Mouse (Mus musculus) CH12.LX (cell line): ENCODE measurements around the gene Bysl. TPM values are rescaled to one million over a fixed set of nuclear protein-coding genes. Genes with fewer than 3 reads are reported as not detected.
A peak's percentile ranks its signal among the peaks of the same experiment; 100 is the strongest.

Experiments
- DNase-seq: peaks from one replicate; pipeline ENCODE4 v3.0.0-alpha.2; 2013; ENCODE audit errors: extremely low read depth
- H3K27ac ChIP-seq: 2 replicates; pipeline ENCODE4 v1.5.1; 2012; ENCODE audit warnings: low read depth, mild to moderate bottlenecking, control low read depth, moderate library complexity; ENCODE audit not compliant: insufficient read depth
- H3K27me3 ChIP-seq: replicated peaks from 2 replicates; pipeline ENCODE3; 2012; ENCODE audit warnings: inconsistent platforms
- H3K36me3 ChIP-seq, 2 experiments: replicated peaks in 1 of 2; 2 replicates each; pipeline versions ENCODE3 to v1.6.1; 2012; ENCODE audit warnings: inconsistent platforms in 1 of 2, low read length in 1 of 2, mild to moderate bottlenecking in 1 of 2, mixed read lengths in 1 of 2, moderate library complexity in 1 of 2; ENCODE audit not compliant: control insufficient read depth in 1 of 2, insufficient read depth in 1 of 2
- H3K4me1 ChIP-seq, 2 experiments: 2 replicates each; pipeline ENCODE4 v1.6.1; 2012; ENCODE audit warnings: inconsistent platforms in 1 of 2, moderate library complexity in 1 of 2; ENCODE audit not compliant: insufficient read depth in 2 of 2, control insufficient read depth in 1 of 2
- H3K4me2 ChIP-seq: 2 replicates; pipeline ENCODE4 v1.6.1; 2012; ENCODE audit warnings: low read depth, mild to moderate bottlenecking, control low read depth; ENCODE audit not compliant: poor library complexity, insufficient read depth, severe bottlenecking
- H3K4me3 ChIP-seq, 3 experiments: fragments of 150-350 bp in 1 of 3; sonication (generic) in 1 of 3; replicated peaks in 1 of 3; 2 replicates each; pipeline versions ENCODE3 to v1.5.1; 2011 to 2012; ENCODE audit warnings: low read depth in 2 of 3, low read length in 2 of 3, mild to moderate bottlenecking in 2 of 3, moderate library complexity in 2 of 3, control low read depth in 1 of 3, improper control_type of control experiment in 1 of 3, inconsistent platforms in 1 of 3, mixed read lengths in 1 of 3; ENCODE audit not compliant: poor library complexity in 1 of 3
- H3K79me2 ChIP-seq: replicated peaks from 2 replicates; pipeline ENCODE4 v1.6.1; 2012; ENCODE audit warnings: mild to moderate bottlenecking, moderate library complexity; ENCODE audit not compliant: control insufficient read depth, poor library complexity, insufficient read depth, severe bottlenecking; ENCODE audit errors: extremely low read depth
- H3K9ac ChIP-seq: 2 replicates; pipeline ENCODE4 v1.6.1; 2012; ENCODE audit warnings: low read depth, mild to moderate bottlenecking, control low read depth, moderate library complexity; ENCODE audit not compliant: insufficient read depth
- H3K9me3 ChIP-seq: replicated peaks from 2 replicates; pipeline ENCODE3; 2012; ENCODE audit warnings: low read length, inconsistent platforms, mixed read lengths
- BHLHE40 ChIP-seq: IDR thresholded peaks from 2 replicates; pipeline ENCODE4 v1.6.1; 2011; ENCODE audit warnings: mild to moderate bottlenecking, low read depth, low read length, improper control_type of control experiment
- CHD1 ChIP-seq: IDR thresholded peaks from 2 replicates; pipeline ENCODE4 v1.6.1; 2012; ENCODE audit warnings: low read depth, low read length, improper control_type of control experiment, inconsistent platforms
- CHD2 ChIP-seq: IDR thresholded peaks from 2 replicates; pipeline ENCODE4 v1.6.1; 2011; ENCODE audit warnings: low read length, improper control_type of control experiment
- CTCF ChIP-seq, 2 experiments: IDR thresholded peaks in 1 of 2; conservative IDR thresholded peaks in 1 of 2; 2 replicates each; pipeline ENCODE4 v1.5.1; 2011 to 2012; ENCODE audit warnings: low read depth in 2 of 2, low read length in 2 of 2, improper control_type of control experiment in 1 of 2, inconsistent platforms in 1 of 2, mild to moderate bottlenecking in 1 of 2, moderate library complexity in 1 of 2
- E2F4 ChIP-seq: IDR thresholded peaks from 2 replicates; pipeline ENCODE4 v1.6.1; 2011; ENCODE audit warnings: low read depth, low read length, improper control_type of control experiment; ENCODE audit not compliant: insufficient replicate concordance
- ELF1 ChIP-seq: IDR thresholded peaks from 2 replicates; pipeline ENCODE4 v1.6.1; 2014; ENCODE audit warnings: low read depth, mild to moderate bottlenecking, inconsistent platforms, low read length, improper control_type of control experiment
- EP300 ChIP-seq: IDR thresholded peaks from 2 replicates; pipeline ENCODE4 v1.6.1; 2011; ENCODE audit warnings: low read length, improper control_type of control experiment
- ETS1 ChIP-seq: conservative IDR thresholded peaks from 2 replicates; pipeline ENCODE4 v1.6.1; 2012; ENCODE audit warnings: low read depth, mild to moderate bottlenecking, inconsistent platforms, low read length, improper control_type of control experiment, moderate library complexity
- GABPA ChIP-seq: IDR thresholded peaks from 2 replicates; pipeline ENCODE4 v1.6.1; 2012; ENCODE audit warnings: low read depth, low read length, improper control_type of control experiment, inconsistent platforms; ENCODE audit not compliant: insufficient replicate concordance
- HCFC1 ChIP-seq: IDR thresholded peaks from 2 replicates; pipeline ENCODE4 v1.6.1; 2012; ENCODE audit warnings: low read depth, mild to moderate bottlenecking, inconsistent platforms, low read length, improper control_type of control experiment
- IRF4 ChIP-seq: IDR thresholded peaks from 2 replicates; pipeline ENCODE4 v1.6.1; 2014; ENCODE audit warnings: low read depth, mild to moderate bottlenecking, inconsistent platforms, low read length, improper control_type of control experiment
- JUN ChIP-seq: IDR thresholded peaks from 2 replicates; pipeline ENCODE4 v1.6.1; 2011; ENCODE audit warnings: low read depth, mild to moderate bottlenecking, low read length, improper control_type of control experiment, moderate library complexity; ENCODE audit not compliant: insufficient read depth
- JUND ChIP-seq: conservative IDR thresholded peaks from 2 replicates; pipeline ENCODE4 v1.6.1; 2011; ENCODE audit warnings: low read depth, low read length, improper control_type of control experiment
- KAT2A ChIP-seq: IDR thresholded peaks from 2 replicates; pipeline ENCODE4 v1.6.1; 2012; ENCODE audit warnings: low read length, improper control_type of control experiment, inconsistent platforms; ENCODE audit not compliant: insufficient replicate concordance
- MAFK ChIP-seq: IDR thresholded peaks from 2 replicates; pipeline ENCODE4 v1.6.1; 2011; ENCODE audit warnings: low read length, improper control_type of control experiment; ENCODE audit not compliant: insufficient replicate concordance
- MAX ChIP-seq: IDR thresholded peaks from 2 replicates; pipeline ENCODE4 v1.6.1; 2011; ENCODE audit warnings: low read length, improper control_type of control experiment
- MAZ ChIP-seq: IDR thresholded peaks from 2 replicates; pipeline ENCODE4 v1.6.1; 2012; ENCODE audit warnings: low read depth, mild to moderate bottlenecking, inconsistent platforms, low read length, improper control_type of control experiment, moderate library complexity
- MEF2A ChIP-seq: IDR thresholded peaks from 2 replicates; pipeline ENCODE4 v1.6.1; 2014; ENCODE audit warnings: low read depth, mild to moderate bottlenecking, inconsistent platforms, low read length, improper control_type of control experiment, borderline replicate concordance
- MXI1 ChIP-seq: IDR thresholded peaks from 2 replicates; pipeline ENCODE4 v1.6.1; 2011; ENCODE audit warnings: mild to moderate bottlenecking, low read depth, low read length, improper control_type of control experiment
- MYC ChIP-seq: IDR thresholded peaks from 2 replicates; pipeline ENCODE4 v1.6.1; 2011; ENCODE audit warnings: low read depth, mild to moderate bottlenecking, improper control_type of control experiment, low read length
- NELFE ChIP-seq: IDR thresholded peaks from 2 replicates; pipeline ENCODE4 v1.6.1; 2011; ENCODE audit warnings: low read depth, low read length, improper control_type of control experiment
- NRF1 ChIP-seq: IDR thresholded peaks from 2 replicates; pipeline ENCODE4 v1.6.1; 2014; ENCODE audit warnings: low read depth, mild to moderate bottlenecking, inconsistent platforms, low read length, improper control_type of control experiment, moderate library complexity
- PAX5 ChIP-seq: IDR thresholded peaks from 2 replicates; pipeline ENCODE4 v1.6.1; 2012; ENCODE audit warnings: low read length, inconsistent platforms, mixed read lengths
- POLR2A ChIP-seq: IDR thresholded peaks from 2 replicates; pipeline ENCODE4 v1.6.1; 2011; ENCODE audit warnings: low read depth, mild to moderate bottlenecking, improper control_type of control experiment, low read length
- POLR2AphosphoS2 ChIP-seq: IDR thresholded peaks from 2 replicates; pipeline ENCODE4 v1.6.1; 2011; ENCODE audit warnings: low read depth, low read length, improper control_type of control experiment
- RAD21 ChIP-seq: IDR thresholded peaks from 2 replicates; pipeline ENCODE4 v1.6.1; 2011; ENCODE audit warnings: low read depth, mild to moderate bottlenecking, low read length, improper control_type of control experiment, moderate library complexity
- RCOR1 ChIP-seq: conservative IDR thresholded peaks from 2 replicates; pipeline ENCODE4 v1.6.1; 2012; ENCODE audit warnings: low read depth, mild to moderate bottlenecking, inconsistent platforms, low read length, improper control_type of control experiment
- SIN3A ChIP-seq: IDR thresholded peaks from 2 replicates; pipeline ENCODE4 v1.6.1; 2012; ENCODE audit warnings: low read length, improper control_type of control experiment, inconsistent platforms
- SMC3 ChIP-seq: IDR thresholded peaks from 2 replicates; pipeline ENCODE4 v1.6.1; 2011; ENCODE audit warnings: low read depth, low read length, improper control_type of control experiment
- TBP ChIP-seq: conservative IDR thresholded peaks from 2 replicates; pipeline ENCODE4 v1.6.1; 2011; ENCODE audit warnings: low read depth, low read length, improper control_type of control experiment
- TCF12 ChIP-seq: IDR thresholded peaks from 2 replicates; pipeline ENCODE4 v1.6.1; 2014; ENCODE audit warnings: low read depth, mild to moderate bottlenecking, inconsistent platforms, low read length, improper control_type of control experiment
- UBTF ChIP-seq: IDR thresholded peaks from 2 replicates; pipeline ENCODE4 v1.6.1; 2012; ENCODE audit warnings: low read depth, mild to moderate bottlenecking, inconsistent platforms, low read length, improper control_type of control experiment, moderate library complexity
- USF1 ChIP-seq: IDR thresholded peaks from 2 replicates; pipeline ENCODE4 v1.6.1; 2014; ENCODE audit warnings: low read depth, mild to moderate bottlenecking, inconsistent platforms, low read length, improper control_type of control experiment
- USF2 ChIP-seq: conservative IDR thresholded peaks from 2 replicates; pipeline ENCODE4 v1.6.1; 2011; ENCODE audit warnings: low read depth, low read length, improper control_type of control experiment
- ZC3H11A ChIP-seq: IDR thresholded peaks from 2 replicates; pipeline ENCODE4 v1.6.1; 2012; ENCODE audit warnings: low read depth, mild to moderate bottlenecking, inconsistent platforms, low read length, improper control_type of control experiment
- ZKSCAN1 ChIP-seq: IDR thresholded peaks from 2 replicates; pipeline ENCODE4 v1.6.1; 2012; ENCODE audit warnings: low read depth, inconsistent platforms, low read length, improper control_type of control experiment, borderline replicate concordance
- ZMIZ1 ChIP-seq: IDR thresholded peaks from 2 replicates; pipeline ENCODE4 v1.6.1; 2012; ENCODE audit warnings: low read depth, mild to moderate bottlenecking, inconsistent platforms, low read length, improper control_type of control experiment
- ZNF384 ChIP-seq: IDR thresholded peaks from 2 replicates; pipeline ENCODE4 v1.6.1; 2012; ENCODE audit warnings: low read depth, low read length, improper control_type of control experiment, inconsistent platforms
- dilution Hi-C: fragments of 300-500 bp; cut with MboI; formaldehyde crosslinking; loops from 2 replicates; pipeline ENCODE4 v1.14.3; 2020; ENCODE audit warnings: low sequenced_read_pairs; ENCODE audit not compliant: extremely low pct_unique_long_range_greater_than_20kb, extremely low pct_ligation_motif_present
- in situ Hi-C: fragments of 300-500 bp; cut with MboI; formaldehyde crosslinking; loops from 3 replicates; pipeline ENCODE4 v1.14.3; 2019; ENCODE audit warnings: low sequenced_read_pairs, low pct_ligation_motif_present, low pct_unique_long_range_greater_than_20kb, mixed read lengths
- polyA plus RNA-seq: library from polyadenylated mRNA; unstranded; fragments of >175 nt; gene quantifications from 2 replicates; pipeline ENCODE4 v1.2.1, GENCODE M21; 2012; ENCODE audit warnings: low read depth; ENCODE audit not compliant: insufficient read length
- total RNA-seq, 2 experiments: library from RNA; depleted of rRNA; stranded (reverse); fragments of 300-350 nt in 1 of 2; fragments of >200 nt in 1 of 2; gene quantifications; 2 replicates each; pipeline ENCODE4 v1.2.3; 2012 to 2014

The Bysl gene
- total and polyA plus RNA-seq, 3 experiments = 24.0 to 60.5 (median 28.0) TPM

DNA sequence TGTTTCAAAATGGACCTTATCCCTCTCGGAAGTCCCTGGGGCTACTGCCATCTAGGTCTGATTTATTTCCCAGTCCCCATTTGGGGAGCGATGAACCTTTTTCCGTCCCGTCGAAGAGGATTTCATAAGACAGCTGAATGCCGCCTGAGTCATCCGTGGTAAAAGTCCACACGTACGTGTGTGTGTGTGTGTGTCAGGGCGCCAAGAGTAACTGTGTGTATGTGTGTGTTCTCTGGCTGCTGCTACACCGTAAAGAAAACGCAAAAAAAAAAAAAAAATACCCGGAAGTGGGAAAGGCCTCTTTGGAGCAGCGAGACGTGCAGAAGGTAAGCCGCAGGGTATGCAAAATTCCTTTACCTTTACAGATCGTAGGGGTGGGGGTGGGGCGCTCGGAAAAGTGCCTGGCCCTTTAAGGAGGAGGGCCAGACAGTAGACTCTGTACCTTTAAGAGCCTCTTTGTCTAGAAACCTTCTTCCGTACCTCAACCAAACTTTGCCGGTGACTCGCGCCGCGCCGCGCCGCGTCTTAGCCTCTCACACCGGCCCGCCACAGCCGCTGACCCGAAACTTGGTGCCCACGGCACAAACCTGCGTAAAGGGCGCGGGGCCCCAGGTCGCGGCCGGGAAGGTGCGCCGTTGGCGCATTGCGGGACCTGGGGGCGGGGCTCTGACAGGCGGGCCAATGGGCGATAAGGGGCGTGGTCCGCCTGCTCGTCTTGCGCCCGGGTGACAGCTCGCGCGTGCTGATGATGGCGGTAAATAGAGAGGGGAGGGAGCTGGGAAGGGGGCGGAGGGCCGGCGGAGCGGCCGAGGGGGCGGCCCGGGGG is 17.8 kb upstream of the Bysl start:
- no peaks in the 10 kb centered on the region for H3K27me3 ChIP-seq
- H3K4me1 ChIP-seq = peaks cover 4 to 20% of the 10 kb centered on the region in 2 experiments; a peak in 2 of 4 replicates

GRCm38 (mm10) chr17:47627791-47628190 is 16.5 kb upstream of the Bysl start:
- Histone ChIP-seq H3K36me3 (peaks cover 20 to 46% of the 10 kb centered on the region in 2 experiments), H3K27ac (no peak overlapping the region), H3K4me3 (peak overlapping the region in 1 of 3 experiments; percentile 86), H3K4me1 (peaks cover 4 to 20% of the 10 kb centered on the region in 2 experiments; a peak in 2 of 4 replicates), H3K9ac (no peak overlapping the region), H3K79me2 (0 out of 2 replicates have a peak, but pooled peaks cover 2% of the 10 kb centered on the region), H3K4me2 (peak overlapping the region; percentile 74; the same call in 1 of the 2 replicates), H3K9me3 (peaks cover 5% of the 10 kb centered on the region), H3K27me3 (no peaks in the 10 kb centered on the region)
- dilution Hi-C loops = no loop called here
- DNase-seq = no peak
- peak in 1 of 2 experiments; percentile 60; a peak in 2 of 4 replicates for TF ChIP-seq CTCF (conservative IDR thresholded peaks at IDR 0.05 in 1 of 2, IDR thresholded peaks at IDR 0.05 in 1 of 2; ENCODE audit: low read depth in 2 of 2, low read length in 2 of 2)
- TF ChIP-seq CHD2 = no peak
- no peak for TF ChIP-seq POLR2A
- TF ChIP-seq, all 38 proteins: peak for 1
- in situ Hi-C loops = no loop called here

More for the DNA sequence above, 17.8 kb upstream of the Bysl start:
- Histone ChIP-seq H3K27ac (peak overlapping the region; percentile 68), H3K4me3 (peak overlapping the region; percentile 60 to 86 (median 62)), H3K36me3 (peaks cover 7 to 33% of the 10 kb centered on the region in 2 experiments), H3K79me2 (0 out of 2 replicates have a peak, but pooled peaks cover 2% of the 10 kb centered on the region), H3K9me3 (peaks cover 1% of the 10 kb centered on the region), H3K4me2 (peak overlapping the region; percentile 93), H3K9ac (peak overlapping the region; percentile 85)
- in situ Hi-C loops = no loop called here
- peak; percentile 93 for DNase-seq
- dilution Hi-C loops = no loop called here
- TF ChIP-seq POLR2AphosphoS2 (peak; percentile 61; the same call in 1 of the 2 replicates), EP300 (no peak), POLR2A (peak; percentile 59), ELF1 (peak; percentile 85), PAX5 (no peak), JUN (no peak), SIN3A (peak; percentile 88; the same call in 1 of the 2 replicates), ZC3H11A (no peak), E2F4 (0 out of 2 replicates have a peak, but pooled peaks have one; percentile 61), KAT2A (no peak), NRF1 (peak; percentile 46; the same call in 1 of the 2 replicates), BHLHE40 (peak; percentile 86), CHD2 (peak; percentile 87), NELFE (no peak; the same call in 1 of the 2 replicates), TBP (no peak), MAZ (peak; percentile 66), IRF4 (peak; percentile 51), RAD21 (no peak), GABPA (no peak), MXI1 (peak; percentile 85), UBTF (no peak; the same call in 1 of the 2 replicates), JUND (no peak), USF1 (no peak), ZMIZ1 (no peak), ZKSCAN1 (no peak), TCF12 (0 out of 2 replicates have a peak, but pooled peaks have one; percentile 29), ZNF384 (peak; percentile 94), CTCF (conservative IDR thresholded peaks at IDR 0.05 in 1 of 2, IDR thresholded peaks at IDR 0.05 in 1 of 2; ENCODE audit: low read depth in 2 of 2, low read length in 2 of 2) (no peak), SMC3 (no peak), MEF2A (peak; percentile 10; the same call in 1 of the 2 replicates), USF2 (no peak), CHD1 (no peak), RCOR1 (peak; percentile 74), MAFK (no peak), HCFC1 (peak; percentile 72), MAX (no peak; the same call in 1 of the 2 replicates), ETS1 (peak; percentile 42), MYC (peak; percentile 7; the same call in 1 of the 2 replicates)
